Mouse (Mus musculus): ENCODE data around the gene Fmc1. TPM values are rescaled to one million over a fixed set of nuclear protein-coding genes. Genes with fewer than 3 reads are reported as not detected.
"Not testable (repeated sequence)": the region's sequence is repeated elsewhere in the genome, so short reads cannot be mapped to it uniquely, and the experiment has no call there.

Gene Fmc1
- 10 to 100 TPM; 49.8 to 57.9 TPM for total RNA-seq (2021)
- long read RNA-seq, transcript Fmc1-201 (2 exons, 479 nt) = major isoform, 29 of 37 reads
- long read RNA-seq, partial matches to known transcripts = 7 of 37 reads
- long read RNA-seq, other reads (novel, unspliced or antisense) = 1 of 37 reads

GRCm38 (mm10) chr6:38533428-38534405, at the start of gene Fmc1:
Gene Fmc1 (plus strand): TSS chr6:38533502.
- DNase-seq (ENCODE audit: low spot score in 2 of 2) = peak; percentile 97 to 98

GRCm38 (mm10) chr6:38492550-38492949, 40.8 kb upstream of the Fmc1 start:
- peak; percentile 34 to 36 for DNase-seq (ENCODE audit: low spot score in 2 of 2)

- DNase-seq (ENCODE audit: low spot score in 2 of 2) = no peak
Measured at GRCm38 (mm10) chr6:38495641-38496040, 37.7 kb upstream of the Fmc1 start.

- DNase-seq (ENCODE audit: low spot score in 2 of 2) = no peak
Measured at GRCm38 (mm10) chr6:38512096-38512495, 21.2 kb upstream of the Fmc1 start.

GRCm38 (mm10) chr6:38512830-38513229, 20.5 kb upstream of the Fmc1 start:
- no peak for DNase-seq (ENCODE audit: low spot score in 2 of 2)

GRCm38 (mm10) chr6:38515201-38515600, 18.1 kb upstream of the Fmc1 start:
- DNase-seq (ENCODE audit: low spot score in 2 of 2) = no peak

GRCm38 (mm10) chr6:38523851-38524250, 9.5 kb upstream of the Fmc1 start:
- DNase-seq (ENCODE audit: low spot score in 2 of 2) = no peak

DNA sequence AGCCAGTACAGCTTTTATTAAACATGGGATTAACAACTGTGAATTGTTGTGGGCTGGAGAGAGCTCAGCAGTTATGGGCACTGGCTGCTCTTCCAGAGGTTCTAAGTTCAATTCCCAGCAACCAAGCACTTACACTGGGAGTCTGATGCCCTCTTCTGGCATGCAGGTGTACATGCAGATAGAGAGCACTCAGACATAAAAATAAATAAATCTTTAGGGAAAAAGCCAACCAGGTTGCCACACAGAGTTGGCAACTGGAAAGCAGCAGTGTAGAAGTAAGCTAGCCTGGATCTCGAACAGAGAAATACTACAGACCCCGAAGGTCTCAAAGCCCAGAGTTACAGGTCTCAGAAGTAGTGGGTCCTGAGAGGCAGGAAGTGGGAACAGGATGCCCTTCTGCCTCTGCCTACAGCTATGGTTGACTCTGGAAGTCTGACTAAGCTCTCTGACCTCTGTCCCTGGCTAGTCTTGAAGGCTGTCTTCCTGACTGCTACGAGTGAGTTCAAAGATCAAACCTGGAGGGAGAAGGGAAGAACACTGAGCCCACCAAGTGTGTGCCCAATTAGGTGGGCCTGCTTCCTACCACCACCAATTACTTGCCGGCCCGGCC, 2.0 kb upstream of the Fmc1 start:
- DNase-seq (ENCODE audit: low spot score in 2 of 2) = peak in 1 of 2 experiments; percentile 38

- peak; percentile 39 to 58 for DNase-seq (ENCODE audit: low spot score in 2 of 2)
Measured at GRCm38 (mm10) chr6:38532500-38533420, 542 bp upstream of the Fmc1 start.

- peak; percentile 99 to 100 for DNase-seq (ENCODE audit: low spot score in 2 of 2)
Measured at GRCm38 (mm10) chr6:38534640-38535365, 1.5 kb downstream of the Fmc1 start.

DNA sequence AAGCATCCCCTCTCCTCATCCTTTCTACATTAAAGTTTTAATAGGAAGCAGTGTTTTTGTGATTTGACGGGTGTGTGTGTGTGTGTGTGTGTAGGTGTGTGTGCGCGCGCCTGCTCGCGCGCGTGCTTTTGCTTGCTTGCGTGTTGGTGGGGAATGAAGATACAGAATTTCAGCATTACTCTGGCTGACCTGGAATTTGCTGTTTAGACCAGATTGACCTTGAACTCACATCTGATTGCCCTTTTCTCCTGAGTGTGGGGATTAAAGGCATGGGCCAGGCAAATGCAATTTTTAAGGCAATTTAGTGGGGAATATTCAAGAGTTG, 2.0 kb downstream of the Fmc1 start:
- DNase-seq (ENCODE audit: low spot score in 2 of 2) = no peak

- no peak for DNase-seq (ENCODE audit: low spot score in 2 of 2)
Measured at GRCm38 (mm10) chr6:38535788-38536187, 2.5 kb downstream of the Fmc1 start.

DNA sequence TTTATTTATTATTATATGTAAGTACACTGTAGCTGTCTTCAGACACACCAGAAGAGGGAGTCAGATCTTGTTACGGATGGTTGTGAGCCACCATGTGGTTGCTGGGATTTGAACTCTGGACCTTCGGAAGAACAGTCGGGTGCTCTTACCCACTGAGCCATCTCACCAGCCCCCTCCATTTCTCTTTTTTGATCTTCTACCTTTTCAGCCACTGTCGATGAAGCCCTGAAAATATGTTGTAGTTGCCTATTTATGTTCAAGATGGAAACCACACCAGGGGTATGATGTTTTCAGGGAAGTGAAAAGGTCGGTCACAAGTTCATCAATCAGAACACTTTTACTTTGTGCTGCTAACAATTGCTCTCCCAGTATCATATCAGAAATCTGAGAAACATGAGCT, 10.8 kb downstream of the Fmc1 start:
- DNase-seq (ENCODE audit: low spot score in 2 of 2) = not testable (repeated sequence)

DNA sequence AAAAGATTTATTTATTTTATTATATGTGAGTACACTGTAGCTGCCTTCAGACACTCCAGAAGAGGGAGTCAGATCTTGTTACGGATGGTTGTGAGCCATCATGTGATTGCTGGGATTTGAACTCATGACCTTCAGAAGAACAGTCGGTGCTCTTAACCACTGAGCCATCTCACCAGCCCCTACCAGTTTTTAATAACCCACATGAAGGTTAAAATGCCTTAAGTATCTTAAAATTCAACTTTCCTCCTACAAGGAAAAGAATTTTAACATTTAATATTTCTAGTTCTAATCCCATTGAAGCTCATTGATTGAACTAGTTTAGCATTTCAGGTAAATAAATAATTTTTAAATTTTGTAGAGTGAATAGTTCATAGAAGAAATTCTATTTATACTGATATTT, 13.7 kb downstream of the Fmc1 start:
- not testable (repeated sequence) for DNase-seq (ENCODE audit: low spot score in 2 of 2)

DNA sequence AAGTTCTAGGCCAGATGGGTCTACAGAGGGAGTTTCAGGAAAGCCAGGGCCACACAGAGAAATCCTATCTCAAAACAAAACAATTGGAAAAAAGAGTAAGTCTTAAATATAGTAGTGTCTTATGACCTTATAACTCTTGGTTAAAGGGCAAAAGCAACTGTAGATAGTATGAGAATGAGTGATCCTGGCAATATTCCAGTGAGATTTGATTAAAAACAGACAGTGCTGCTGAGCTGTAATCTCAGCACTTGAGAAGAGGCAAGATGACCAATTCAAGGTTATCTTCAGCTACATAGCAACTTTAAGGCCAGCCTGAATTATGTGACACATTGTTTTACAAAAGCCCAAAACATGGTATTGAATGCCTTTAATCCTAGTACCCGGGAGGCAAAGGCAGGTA, 14.4 kb downstream of the Fmc1 start:
- no peak for DNase-seq (ENCODE audit: low spot score in 2 of 2)

GRCm38 (mm10) chr6:38548595-38548994, 15.3 kb downstream of the Fmc1 start:
- not testable (repeated sequence) for DNase-seq (ENCODE audit: low spot score in 2 of 2)

- not testable (repeated sequence) for DNase-seq (ENCODE audit: low spot score in 2 of 2)
Measured at GRCm38 (mm10) chr6:38549840-38550239, 16.5 kb downstream of the Fmc1 start.

DNA sequence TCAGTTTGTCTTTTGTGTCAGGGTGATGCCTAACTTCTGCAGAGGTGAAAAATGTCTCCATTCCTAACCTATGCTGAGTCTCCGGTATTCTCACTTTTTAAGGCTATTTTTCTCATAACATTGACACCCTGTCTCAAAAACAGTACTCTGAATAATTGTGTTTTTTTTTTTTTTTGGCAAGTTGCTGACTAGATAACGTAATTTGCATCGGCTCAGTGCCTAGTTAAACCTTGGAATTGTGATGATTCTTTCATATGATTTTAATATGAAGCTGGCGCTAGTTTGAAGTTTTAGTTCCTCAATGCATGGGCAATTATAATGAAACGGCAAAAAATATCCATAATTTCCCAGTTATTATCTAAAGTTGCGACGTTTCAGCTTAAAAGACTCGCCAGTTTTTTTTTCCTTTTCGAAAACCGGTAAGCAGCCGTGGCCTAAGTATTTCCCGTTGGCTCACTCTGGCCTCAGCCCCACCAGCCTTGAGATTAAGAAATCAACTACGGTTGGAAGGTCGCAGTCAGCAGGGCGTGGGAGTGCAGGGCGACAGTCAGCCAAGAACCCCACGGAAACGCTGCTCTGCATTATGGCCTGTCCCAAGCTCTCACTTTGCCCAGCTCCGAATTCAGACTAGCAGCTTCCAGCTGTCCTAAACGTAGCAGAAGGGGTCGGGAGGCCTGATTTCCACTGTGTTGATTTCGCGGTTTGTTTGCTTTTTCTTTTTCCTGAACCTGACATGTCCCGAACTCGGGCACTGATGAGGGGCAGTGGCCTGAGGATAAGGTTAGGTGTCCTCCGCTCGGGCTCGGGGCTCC, 17.2 kb downstream of the Fmc1 start:
- DNase-seq (ENCODE audit: low spot score in 2 of 2) = no peak

All from layer of hippocampus, postnatal 10 days (tissue).